Mouse (Mus musculus) megakaryocyte, adult 5-6 weeks (primary cell): ENCODE data around the gene Brinp1. TPM values are rescaled to one million over a fixed set of nuclear protein-coding genes. Genes with fewer than 3 reads are reported as not detected.

Experiments
- ATAC-seq: 2 replicates; pipeline ENCODE4 v1.8.0; 2016; ENCODE audit warnings: mild to moderate bottlenecking, inconsistent platforms; ENCODE audit not compliant: poor library complexity, severe bottlenecking
- total RNA-seq, 2 experiments: library from RNA; stranded (forward) in 1 of 2; stranded (reverse) in 1 of 2; fragments of 153-499, 151-499 nt in 1 of 2; fragments of 221-1000, 200-1000 nt in 1 of 2; gene quantifications; 2 replicates each; pipeline versions ENCODE4 v1.2.3 to v1.2.4; 2015 to 2017

Gene Brinp1
- total RNA-seq (2015) = not detected in 2 replicates
- total RNA-seq (2017) = not detected in 2 replicates

DNA sequence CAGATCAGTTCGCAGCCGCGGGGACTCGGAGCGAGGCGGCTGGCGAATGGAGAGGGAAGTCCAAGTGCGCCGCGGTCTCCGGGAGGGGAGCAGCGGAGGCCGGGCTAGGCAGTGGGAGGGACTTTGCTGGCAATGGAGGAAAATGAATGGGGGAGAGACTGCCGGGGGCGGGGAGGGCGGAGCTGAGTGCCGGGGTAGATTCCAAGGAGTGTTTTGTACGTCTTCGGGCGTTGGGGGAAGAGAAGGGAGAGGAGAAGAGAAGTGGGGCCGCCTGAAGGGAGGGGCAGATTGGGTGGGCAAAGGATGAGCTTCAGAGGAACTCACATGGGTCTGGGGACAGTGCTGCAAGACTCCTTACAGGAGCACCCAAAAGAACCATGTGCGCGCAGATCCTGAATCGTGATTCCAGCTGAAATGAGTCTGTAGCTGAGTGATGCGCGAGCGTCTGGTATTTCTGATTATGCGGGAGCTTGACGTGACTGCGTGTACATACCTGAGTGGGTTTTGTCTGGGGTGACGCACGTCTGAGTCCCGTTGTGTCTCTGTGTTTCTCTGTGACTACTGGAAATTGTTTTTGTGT, at the start of gene Brinp1:
TSS of gene Brinp1 (minus strand) at position 76 of the 580 bp plus-strand sequence.
- ATAC-seq = no peak

DNA sequence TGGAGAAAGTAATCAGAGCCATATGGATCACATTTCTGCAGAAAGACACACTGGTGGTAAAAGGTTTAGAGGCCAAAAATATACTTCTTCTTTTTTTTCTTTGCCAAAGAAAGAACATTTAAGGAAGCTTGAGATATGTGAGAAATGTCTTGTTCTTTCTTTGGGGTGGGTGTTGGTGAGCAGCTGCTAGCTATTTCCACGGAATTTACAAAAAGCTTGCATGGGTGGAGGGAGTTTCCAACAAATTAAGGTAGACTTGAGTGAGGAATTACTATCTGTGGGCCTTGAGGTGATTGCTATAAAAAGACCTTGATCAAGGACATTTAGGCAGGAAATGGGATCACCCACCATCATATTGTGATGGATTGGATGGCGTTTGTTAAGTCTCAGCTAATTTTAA, 3.1 kb upstream of the Brinp1 start:
- no peak for ATAC-seq

DNA sequence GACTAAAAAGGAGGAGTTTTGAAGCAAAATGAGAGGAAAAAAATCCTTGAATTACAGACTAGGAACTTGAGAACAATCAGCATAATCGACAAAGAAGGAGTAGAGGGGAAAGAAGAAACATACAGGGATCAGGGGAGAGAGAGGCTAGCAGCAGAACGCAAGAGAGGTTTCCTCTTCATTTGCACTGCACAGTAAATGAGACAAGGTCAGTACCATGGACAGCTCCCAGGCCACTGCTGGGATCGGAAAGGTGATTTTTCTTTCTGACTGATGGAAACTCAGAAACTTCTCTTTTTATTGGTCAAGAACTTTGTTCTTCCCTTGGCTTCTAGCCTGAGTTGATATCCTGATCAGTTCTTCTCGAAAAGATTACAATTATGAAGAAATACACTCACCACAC, 1.4 kb upstream of the Brinp1 start:
- no peak for ATAC-seq

DNA sequence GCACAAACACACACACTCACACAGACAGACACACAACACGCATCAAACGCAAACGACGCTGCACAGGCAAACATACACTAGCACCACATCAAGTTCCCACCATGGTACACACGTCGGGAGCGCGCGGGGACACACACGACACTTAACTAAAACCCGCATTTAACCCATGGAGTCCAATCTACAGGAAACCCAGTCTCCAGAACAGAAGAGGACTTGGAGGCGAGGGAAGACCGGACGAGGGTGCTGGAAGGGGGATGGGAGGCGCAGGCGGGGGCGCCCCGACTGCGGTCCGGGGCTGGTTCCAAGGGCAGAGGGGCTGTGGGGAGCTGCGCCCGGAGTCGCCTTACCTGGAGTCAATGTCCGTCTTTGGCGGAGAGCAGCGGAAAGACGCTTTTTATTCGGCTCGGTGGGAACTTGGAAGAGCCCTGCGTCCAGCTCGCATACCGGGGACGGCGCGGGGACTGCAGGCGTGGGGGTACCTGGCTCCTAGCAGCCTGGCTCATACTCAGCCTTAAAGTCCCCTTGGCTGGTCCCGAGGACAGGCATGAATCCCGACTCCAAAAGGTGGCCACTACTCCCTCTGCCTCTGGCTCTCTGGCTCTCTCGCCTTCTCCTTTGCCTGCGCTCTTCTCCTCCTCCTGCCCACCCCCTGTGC, 403 bp downstream of the Brinp1 start:
- no peak for ATAC-seq

DNA sequence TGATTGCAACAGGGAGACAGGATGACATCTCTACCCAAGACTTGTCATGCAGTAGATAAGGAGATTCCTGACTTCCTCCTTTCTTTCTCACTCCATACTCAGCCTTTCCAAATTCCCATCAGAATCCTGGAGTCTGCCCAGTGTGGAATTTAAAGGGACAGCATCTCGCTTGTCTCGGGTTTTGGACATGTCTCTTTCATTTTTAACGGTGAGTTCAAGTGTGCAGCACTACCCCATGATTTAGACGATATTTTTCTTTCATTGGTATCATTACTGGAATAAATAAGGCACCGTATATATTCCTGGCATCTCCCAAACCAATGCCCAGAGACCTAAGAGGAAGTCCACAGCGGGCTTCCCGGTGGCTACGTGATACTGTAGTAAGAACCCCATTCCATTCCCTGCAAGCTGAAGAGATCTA, 1.1 kb downstream of the Brinp1 start:
- ATAC-seq = no peak

DNA sequence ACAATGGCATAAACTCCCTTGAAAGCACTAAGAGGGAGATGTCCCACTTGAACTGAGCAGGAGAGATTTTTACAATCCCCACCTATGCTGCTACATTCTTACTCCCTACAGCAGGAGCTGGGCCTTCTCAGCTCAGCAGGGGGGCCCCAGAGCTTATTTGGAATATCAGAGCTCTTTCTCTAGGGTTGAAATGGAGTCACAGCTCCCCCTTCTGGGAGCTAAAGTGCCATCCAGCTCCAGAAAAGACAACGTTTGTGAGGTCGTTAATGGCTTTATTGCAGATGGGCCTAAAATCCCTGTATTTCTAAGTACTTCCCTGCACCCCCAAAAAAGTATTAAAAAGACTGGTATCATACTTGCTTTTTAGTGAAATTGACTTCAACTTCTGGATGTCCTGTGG, 3.6 kb downstream of the Brinp1 start:
- ATAC-seq = no peak

DNA sequence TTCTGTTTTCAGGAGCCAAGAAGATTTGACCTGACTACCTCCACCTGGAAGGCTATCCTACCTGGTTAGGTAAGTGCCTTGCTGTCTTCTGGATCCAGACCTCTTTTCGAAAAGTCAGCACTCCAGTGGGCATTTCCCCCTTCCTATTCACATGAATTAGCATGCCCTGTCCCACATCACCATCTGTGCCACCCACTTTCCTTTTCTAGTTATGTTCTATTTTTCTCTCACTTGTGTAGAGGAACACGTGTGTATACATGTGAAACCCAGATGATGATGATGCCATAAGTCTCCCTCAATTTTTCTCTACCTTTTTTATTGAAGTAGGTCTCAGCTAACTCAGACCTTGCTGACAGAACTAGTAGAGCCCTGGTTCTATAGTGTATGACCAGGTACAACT, 11.3 kb downstream of the Brinp1 start:
- ATAC-seq = no peak

DNA sequence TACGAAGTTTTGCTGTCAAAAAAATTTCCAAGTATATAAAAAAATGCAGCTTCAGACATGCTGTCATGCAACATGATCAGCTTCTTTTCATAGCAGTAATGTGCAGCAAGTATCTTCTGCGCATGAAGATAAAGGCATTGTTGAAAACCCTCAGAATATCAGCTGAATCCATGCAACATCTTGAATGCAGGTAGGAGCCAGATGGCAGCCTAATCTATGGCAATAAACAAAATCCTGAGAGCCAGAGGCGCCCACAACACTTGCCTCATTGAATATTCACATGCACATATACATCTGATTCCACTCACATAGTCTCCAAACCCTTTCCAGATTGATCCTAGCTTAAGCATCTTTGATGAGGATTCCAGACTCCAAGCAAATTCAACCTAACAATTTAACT, 24.2 kb downstream of the Brinp1 start:
- ATAC-seq = no peak

DNA sequence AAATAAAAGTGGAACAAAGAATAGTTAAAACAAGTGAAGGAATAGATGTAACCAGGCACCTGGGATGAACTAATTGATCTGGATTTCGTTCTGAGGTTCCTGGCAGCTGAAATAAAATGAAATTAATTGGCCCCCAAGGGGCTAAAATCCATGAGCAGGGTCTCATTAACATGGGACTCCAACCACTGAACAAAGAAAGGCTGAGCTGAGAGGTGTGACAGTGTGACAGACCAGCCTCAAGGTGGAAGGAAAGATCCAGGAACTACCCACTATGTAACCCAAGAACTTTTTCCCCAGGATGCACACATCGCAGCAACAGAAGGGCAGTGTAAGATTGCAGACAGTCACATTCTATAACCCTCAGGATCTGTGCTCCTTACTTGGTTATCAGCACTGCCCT, 28.1 kb downstream of the Brinp1 start:
- ATAC-seq = no peak

DNA sequence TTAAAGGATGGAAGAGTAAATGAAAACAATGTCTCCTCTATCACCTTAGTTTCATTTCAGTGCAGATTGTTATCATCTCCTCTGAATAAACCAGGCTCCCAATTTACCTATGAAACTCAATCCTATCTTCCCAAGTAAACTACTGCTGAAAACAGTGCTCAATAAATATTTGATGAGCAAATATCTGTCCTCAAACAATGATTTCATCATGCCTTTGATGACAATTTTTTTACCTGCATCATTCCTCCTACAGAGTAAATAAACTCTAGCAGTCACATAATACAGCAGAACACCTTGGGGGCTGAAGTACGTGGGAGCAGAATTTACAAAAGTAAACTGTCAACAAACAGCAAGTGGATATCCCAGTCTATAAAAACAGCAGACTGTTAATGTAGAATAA, 31.3 kb downstream of the Brinp1 start:
- no peak for ATAC-seq

DNA sequence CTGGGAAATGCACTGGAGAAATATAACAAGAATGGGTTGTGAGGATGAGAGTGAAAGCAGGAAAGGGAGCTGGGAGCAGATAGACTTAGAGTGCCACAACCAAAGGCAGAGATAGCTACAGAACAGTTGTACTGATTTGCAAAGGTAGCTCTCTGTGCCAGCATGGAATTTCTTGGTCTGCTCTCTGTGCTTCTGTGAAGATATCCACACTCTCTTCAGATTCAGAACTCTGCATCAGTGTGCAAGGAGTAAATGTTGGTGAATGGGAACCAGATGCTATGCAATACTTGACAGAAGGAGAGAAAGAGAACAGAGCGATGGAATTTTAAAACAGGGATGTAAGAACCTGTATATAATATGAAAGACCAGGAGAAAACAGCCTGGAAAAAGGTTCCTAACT, 31.7 kb downstream of the Brinp1 start:
- ATAC-seq = no peak

DNA sequence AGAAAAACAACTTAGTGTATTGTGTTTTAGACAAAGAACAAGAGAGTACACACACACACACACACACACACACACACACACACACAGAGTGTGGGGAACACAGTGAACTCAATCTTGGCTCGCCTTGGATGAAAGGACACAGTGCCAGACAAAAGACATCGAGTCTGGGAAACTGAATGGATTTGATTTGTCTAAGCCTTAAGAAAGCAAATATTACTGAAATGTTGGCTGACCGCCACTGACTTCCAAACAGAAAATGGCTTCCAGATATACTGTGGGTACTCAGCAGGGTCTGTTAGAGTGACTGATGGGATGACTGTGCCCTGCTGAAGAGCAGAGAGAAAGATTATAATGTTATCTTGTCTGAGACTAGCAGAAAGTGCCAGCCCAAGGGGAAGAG, 34.1 kb downstream of the Brinp1 start:
- no peak for ATAC-seq

DNA sequence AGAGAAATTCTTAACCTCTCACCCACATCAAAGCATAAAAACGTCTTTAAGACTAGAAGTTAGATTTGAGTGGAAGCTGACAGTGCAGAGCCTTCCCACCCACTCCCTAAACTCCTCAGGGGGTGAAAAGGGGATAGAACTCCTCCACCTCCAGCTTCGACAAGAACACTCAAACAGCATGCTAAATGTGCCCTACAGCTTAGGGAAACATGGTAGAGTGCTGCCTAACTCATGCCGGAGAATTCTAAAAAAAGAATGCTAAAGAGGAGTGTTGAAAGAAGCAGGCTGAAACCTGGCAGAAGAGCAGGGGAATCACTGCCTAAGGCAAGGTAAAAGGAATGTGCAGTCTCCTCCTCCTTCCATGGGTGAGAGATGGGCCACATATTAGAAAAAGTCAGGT, 43.3 kb downstream of the Brinp1 start:
- ATAC-seq = no peak

DNA sequence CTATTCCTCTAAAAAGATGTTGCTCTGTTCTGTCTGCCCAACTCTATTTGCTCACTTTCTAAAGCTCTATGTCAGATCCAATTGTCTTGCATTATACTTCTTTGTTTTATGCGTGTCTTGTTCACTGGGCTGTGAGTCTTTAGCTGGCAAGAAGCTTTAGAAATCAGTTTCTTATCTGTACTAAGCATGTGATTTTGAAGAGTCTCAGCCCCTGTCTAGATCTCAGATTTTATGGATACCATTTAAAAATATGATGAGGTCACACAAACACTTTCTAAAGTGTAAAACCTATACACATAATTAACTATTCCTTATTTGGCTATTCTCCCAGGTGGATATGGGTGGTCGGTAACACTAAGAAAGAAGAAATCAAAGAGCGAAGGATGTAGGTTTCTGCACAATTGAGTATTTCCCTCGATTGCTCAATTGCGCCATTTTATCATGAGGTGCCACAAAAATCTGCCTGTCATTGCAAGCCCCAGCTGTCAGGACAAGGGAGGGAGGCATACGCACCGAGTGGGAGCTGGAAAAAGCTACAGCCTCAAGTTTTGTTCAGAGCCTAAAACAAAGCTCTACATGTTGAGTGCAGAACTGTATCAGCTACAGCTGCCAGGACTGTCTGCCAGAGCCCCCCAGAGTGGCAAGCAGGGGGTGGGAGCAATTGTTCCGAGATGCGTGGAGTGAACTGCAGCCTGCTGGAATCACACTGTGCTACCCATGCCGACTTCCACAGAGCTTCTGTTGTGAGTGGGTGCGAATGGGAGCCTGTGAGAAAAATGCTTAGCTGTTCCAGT, 47.6 kb downstream of the Brinp1 start:
- ATAC-seq = no peak

DNA sequence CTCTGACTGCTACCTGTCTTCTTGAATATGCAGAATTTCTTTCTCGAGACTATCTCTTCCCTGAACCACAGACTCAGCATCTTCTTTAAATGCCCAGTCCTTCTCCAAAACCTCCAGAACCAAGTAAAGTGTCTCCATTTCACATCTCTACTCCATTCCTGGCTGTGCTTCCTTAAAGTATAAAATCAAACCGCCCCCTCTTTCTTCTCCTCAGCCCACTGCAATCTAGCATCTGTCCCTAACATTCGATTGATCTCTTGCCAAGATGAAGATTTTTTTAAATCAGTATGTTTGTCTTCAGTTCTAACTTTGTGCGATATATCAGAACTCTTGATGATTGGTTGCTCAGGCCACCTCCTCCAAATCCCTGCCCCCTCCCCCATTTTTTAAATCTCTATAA, 63.7 kb downstream of the Brinp1 start:
- ATAC-seq = no peak

DNA sequence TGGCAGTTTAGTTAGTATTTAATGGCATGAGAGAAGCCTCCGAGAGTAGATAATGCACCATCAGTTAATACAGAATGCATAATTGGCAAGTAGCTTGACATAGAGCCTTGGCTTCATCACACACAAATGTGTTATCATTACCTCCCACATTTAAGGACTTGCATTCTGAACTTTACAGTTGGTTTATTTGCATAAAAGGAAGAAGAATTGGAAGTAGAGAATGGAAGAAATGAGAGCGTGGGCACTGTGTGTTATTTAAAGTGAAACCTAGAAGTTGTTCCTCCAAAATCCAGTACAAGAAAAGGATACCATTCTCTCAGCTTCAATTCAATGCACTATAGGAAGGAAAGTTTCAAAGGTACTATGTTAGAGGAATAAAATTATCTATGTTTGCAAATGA, 67.9 kb downstream of the Brinp1 start:
- no peak for ATAC-seq

DNA sequence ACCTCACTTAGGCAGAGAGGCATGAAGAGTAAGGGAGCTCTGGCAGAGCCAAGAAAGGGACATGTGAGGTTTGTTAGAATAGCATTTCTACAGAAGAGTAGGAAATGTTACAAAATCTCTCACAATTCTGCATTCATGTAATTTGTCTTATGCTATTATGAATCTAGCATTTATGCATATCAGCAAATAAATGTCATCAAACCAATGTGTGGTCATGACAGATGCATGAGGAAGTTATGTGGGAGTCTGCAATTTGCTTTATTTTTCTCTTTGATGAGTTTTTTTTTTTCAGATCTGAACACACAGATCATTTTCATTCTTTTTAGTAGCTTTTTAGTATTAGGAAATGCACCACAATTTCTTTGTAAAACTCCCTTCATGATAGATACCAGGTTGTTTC, 82.2 kb downstream of the Brinp1 start:
- ATAC-seq = no peak

DNA sequence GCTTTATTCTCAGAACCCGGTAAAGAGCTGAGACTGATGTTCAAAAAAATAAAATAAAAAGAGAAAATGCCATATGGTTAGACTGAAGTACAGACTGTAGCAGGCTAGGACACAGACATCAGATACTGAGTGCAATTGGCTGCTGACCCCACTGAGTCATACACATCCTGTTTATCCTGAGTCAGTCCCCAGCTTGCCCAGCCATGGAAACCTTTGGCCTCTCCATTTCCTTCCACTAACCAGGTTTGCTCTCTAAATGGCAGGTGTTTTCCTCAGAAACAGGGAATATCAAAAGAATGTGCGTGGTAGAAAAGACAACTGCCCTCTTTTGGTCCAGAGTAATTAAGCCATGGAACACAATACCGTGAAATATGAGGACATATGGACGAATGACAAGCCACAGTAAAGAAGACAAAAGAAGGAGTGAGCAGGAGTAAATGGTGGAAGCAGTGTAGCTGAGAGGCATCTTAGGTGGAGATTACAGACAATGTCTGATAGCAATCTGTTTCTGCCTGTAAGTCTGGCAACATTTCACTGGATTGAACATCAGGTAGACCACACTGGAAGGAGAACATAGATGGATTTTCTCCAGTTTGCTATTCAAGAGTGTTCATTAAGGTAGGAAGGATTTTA, 88.9 kb downstream of the Brinp1 start:
- no peak for ATAC-seq

DNA sequence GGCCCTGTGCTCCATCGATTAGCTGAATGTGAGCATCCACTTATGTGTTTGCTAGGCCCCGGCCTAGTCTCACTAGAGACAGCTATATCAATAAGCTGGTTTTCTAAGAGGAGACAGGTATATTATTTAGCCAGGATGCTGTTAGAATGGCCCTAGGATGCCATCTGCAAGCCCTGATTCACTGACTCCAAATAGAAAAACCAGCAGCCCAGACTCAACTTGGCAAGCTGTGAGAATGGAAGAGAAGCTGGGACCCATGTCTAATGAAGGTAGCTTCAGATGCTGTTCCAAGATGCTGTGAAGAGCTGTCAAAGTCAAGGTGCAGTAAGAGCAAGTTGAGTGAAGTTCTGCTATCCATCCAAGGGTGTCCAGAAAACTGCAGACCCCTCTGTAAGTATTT, 89.5 kb downstream of the Brinp1 start:
- no peak for ATAC-seq

DNA sequence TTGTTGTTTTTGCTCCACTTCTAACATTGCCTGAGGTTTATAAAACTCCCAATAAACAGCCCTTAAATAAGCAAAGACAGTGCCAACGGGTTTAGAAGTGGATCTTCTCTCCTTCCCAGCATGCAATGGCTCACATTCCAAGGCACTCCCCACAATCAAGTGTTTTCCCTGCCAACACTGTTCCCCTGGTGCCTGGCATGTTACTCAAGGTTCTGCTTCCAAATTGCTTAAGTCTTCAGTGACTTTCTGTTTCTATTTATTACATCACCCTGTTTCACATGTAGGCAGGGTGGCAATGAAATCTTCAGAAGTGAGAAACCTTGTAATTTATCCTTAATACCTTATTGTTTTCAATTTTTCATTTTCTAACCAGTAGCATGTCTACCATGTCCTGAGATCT, 97.3 kb downstream of the Brinp1 start:
- no peak for ATAC-seq

DNA sequence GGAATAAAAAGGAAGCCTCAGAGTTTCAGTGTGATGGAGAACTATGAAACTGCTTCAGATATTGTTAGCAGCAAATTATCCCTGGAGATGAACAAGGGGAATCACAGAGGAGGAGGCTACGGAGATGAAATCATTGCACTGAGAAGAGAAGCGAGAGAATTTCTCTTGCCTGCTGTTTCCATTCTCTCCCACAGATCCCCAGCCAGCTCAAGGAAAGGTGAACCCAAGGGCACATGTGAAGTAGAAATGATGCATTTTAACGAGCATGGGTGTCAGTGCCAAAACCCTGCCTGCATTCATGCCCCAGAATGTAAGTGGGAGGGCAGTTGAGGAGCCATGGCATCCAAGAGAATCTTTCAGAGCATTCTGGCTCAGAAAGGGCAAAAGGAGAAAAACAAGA, 104.5 kb downstream of the Brinp1 start:
- ATAC-seq = no peak

DNA sequence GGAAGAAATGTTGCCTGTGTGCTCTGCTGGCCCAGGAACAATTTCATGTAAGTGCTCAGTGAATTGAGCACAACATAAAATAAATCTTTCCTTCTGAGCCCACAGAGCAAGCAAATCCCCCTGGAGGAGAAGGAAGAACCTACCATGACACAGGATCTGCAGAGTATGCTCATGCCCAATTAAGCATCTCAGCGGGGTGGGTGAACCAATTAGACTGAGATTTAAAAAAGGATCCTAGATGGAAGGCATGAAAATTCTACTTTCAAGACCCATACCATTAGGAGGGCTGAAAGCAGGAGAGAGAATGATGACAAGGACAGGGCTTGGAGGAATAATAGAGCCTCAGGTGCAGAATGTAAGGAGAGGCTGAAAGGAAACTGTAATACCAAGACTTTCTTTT, 107.2 kb downstream of the Brinp1 start:
- ATAC-seq = no peak
